Mouse (Mus musculus) ovary, postnatal 14 days (tissue): Measurements from ENCODE around the gene Rnf150.

Experiments
- DNase-seq: peaks from one replicate; pipeline ENCODE4 v3.0.0; 2022; ENCODE audit warnings: low spot score

Gene Rnf150

GRCm38 (mm10) chr8:82943223-82944006 lies 80.3 kb downstream of the Rnf150 start:
- no peak for DNase-seq

- no peak for DNase-seq
Observed at GRCm38 (mm10) chr8:82945867-82946266, 82.7 kb downstream of the Rnf150 start.

- no peak for DNase-seq
Observed at GRCm38 (mm10) chr8:82946658-82947057, 83.5 kb downstream of the Rnf150 start.

GRCm38 (mm10) chr8:82955162-82955754 lies 92.1 kb downstream of the Rnf150 start:
- DNase-seq: no peak

GRCm38 (mm10) chr8:82959491-82959890 lies 96.3 kb downstream of the Rnf150 start:
- DNase-seq: no peak

GRCm38 (mm10) chr8:82959980-82960610 lies 96.9 kb downstream of the Rnf150 start:
- no peak for DNase-seq

GRCm38 (mm10) chr8:82964537-82964936 lies 101.4 kb downstream of the Rnf150 start:
- no peak for DNase-seq

- DNase-seq: no peak
Observed at GRCm38 (mm10) chr8:82967879-82968678, 104.9 kb downstream of the Rnf150 start.

GRCm38 (mm10) chr8:82969967-82970366 lies 106.8 kb downstream of the Rnf150 start:
- no peak for DNase-seq

GRCm38 (mm10) chr8:82972812-82973211 lies 109.7 kb downstream of the Rnf150 start:
- DNase-seq: no peak

GRCm38 (mm10) chr8:82973331-82973730 lies 110.2 kb downstream of the Rnf150 start:
- DNase-seq: no peak

- DNase-seq: no peak
Observed at GRCm38 (mm10) chr8:82981244-82981855, 118.2 kb downstream of the Rnf150 start.

GRCm38 (mm10) chr8:82982873-82983272 lies 119.7 kb downstream of the Rnf150 start:
- no peak for DNase-seq

- no peak for DNase-seq
Observed at GRCm38 (mm10) chr8:82983301-82983700, 120.1 kb downstream of the Rnf150 start.

GRCm38 (mm10) chr8:82992093-82992492 lies 128.9 kb downstream of the Rnf150 start:
- DNase-seq: no peak

GRCm38 (mm10) chr8:82995727-82996438 lies 132.7 kb downstream of the Rnf150 start:
- no peak for DNase-seq

- no peak for DNase-seq
Observed at GRCm38 (mm10) chr8:82996843-82997242, 133.7 kb downstream of the Rnf150 start.

- DNase-seq: no peak
Observed at GRCm38 (mm10) chr8:82998778-82999177, 135.6 kb downstream of the Rnf150 start.

GRCm38 (mm10) chr8:83003187-83003586 lies 140.0 kb downstream of the Rnf150 start:
- no peak for DNase-seq

- no peak for DNase-seq
Observed at GRCm38 (mm10) chr8:83009481-83009880, 146.3 kb downstream of the Rnf150 start.

- no peak for DNase-seq
Observed at GRCm38 (mm10) chr8:83011286-83011685, 148.1 kb downstream of the Rnf150 start.
